Mouse (Mus musculus) spleen, postnatal 10 days (tissue): ENCODE results near the gene Bhlha15.

Experiments
- DNase-seq, 2 experiments: peaks; one replicate each; pipeline ENCODE4 v3.0.0; 2021 to 2022; ENCODE audit warnings: low spot score in 2 of 2

Bhlha15 gene

GRCm38 (mm10) chr5:144231410-144231809, 41.3 kb downstream of the Bhlha15 start:
- no peak for DNase-seq

GRCm38 (mm10) chr5:144232531-144232930, 42.4 kb downstream of the Bhlha15 start:
- DNase-seq, result no peak

- no peak for DNase-seq
These were observed 44.1 kb downstream of the Bhlha15 start for GRCm38 (mm10) chr5:144234222-144234621.

GRCm38 (mm10) chr5:144234714-144235113, 44.6 kb downstream of the Bhlha15 start:
- no peak for DNase-seq

- DNase-seq, result no peak
These were observed 48.9 kb downstream of the Bhlha15 start for GRCm38 (mm10) chr5:144238969-144239368.
